Mouse (Mus musculus) frontal cortex, postnatal 10 days (tissue): ENCODE data around the gene Nkap.
"Not testable (repeated sequence)": the region's sequence is repeated elsewhere in the genome, so short reads cannot be mapped to it uniquely, and the experiment has no call there.

Experiments
- DNase-seq, 2 experiments: peaks; one replicate each; pipeline ENCODE4 v3.0.0; 2022; ENCODE audit warnings: low spot score in 2 of 2, mixed read lengths in 1 of 2

The Nkap gene

DNA sequence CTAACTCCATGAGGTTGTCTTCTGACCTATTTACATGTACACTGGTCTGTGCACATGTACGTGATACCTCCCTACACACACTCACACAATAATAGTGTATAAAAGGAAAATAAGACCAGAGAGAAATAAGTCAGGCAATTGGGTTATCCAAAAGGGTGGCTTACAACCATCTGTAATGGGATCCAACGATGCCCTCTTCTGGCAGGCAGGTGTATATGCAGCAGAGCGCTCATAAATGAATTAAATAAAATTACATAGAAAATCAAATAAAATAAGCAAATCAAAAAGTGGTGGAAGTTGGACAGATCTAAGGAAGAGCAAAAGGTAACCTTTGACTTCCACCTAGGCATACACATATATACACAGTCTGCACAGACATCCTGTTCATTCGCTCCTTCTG lies 31.2 kb downstream of the Nkap start:
- no peak for DNase-seq

DNA sequence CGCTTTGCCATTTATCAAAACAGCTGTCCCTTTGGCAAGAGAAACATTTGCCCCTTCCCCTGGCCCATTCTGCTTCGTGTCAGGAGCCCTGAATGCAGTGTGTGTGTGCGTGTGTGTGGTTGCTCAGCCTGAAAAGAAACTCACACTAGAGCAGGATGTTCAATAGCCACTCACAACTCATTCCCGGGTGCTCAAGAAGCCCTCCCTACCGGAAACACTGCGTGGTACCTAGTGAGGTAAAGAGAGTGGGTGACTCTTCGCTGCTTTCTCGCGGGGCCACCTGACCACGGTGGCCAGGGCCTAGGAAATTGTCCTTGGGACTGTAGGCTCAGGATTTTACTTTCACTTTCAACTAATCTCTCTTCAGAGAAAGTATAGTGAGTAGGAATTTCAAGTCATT lies 34.6 kb downstream of the Nkap start:
- no peak for DNase-seq

DNA sequence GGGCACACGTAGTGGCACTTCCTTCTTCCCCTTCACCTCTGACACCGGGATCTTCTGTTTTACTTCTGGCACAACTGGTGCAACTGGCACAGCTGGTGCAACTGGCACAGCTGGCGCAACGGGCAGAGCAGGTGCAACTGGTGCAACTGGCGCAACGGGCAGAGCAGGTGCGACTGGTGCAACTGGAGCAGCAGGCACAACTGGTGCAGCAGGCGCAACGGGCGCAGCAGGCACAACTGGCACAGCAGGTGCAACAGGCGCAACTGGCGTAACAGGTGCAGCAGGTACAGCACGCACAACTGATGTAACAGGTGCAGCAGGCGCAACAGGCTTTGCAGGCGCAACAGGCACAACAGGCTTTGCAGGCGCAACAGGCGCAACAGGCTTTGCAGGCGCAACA lies 36.5 kb downstream of the Nkap start:
- no peak for DNase-seq

DNA sequence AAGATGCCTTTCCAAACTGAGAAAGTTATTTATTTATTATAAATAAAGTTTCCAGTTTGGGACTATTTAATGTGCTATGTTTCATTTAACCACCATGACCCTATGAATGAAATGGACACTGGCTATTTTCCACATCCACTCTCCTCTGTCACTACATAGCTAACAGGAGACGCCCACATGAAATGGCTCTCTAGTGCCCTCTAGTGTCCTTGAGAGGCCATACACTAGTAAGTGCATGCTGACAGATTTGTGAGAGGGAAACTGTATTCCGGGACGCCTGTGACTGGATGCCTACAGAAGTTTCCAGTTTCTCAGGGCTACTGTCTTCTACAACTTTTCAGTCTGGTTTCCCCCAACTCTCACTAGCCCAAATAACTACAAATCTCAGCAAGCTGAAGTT lies 40.5 kb downstream of the Nkap start:
- DNase-seq = no peak

DNA sequence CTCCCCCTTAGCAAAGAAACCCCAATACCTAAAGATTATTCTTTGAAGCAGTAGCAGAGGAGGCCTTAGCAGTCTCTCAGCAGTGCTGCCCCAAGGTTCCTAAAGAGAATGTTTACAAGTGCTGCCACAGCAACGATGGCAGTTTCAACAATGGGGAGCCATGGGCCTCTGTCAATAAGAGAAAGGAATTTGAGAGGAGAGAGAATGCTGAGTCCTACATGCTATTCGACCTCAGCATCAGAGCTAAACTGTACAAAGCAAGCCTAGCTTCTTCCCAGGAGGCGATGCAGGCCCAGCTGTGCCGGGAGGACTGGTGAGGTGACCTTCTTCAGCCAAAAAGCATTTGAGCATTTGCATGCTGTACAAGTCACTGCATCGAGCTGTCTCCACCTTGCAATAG lies 42.1 kb downstream of the Nkap start, which contains the start of gene Akap14:
Gene Akap14 (minus strand): TSS at position 101 of the 400 bp plus-strand sequence.
- DNase-seq = no peak

DNA sequence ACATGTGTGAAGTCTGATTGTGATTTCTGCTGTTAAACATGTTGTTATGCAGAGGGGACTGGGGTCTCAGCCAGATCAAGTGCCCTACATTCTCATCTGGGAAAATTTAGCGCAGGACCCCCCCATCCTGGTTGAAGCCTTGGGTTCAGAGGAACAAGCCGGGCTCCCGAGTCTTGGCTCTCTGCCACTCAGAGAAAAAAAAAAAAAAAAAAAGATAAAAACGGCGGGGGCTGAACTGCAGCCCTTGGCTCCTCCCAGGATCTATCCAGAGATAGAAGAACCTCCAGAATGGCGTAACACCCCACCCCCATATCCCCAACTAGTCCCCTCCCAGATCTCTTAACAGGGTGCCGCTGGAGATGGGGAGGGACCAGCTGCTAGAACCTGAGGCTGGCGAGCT lies 57.8 kb downstream of the Nkap start:
- DNase-seq = not testable (repeated sequence)

DNA sequence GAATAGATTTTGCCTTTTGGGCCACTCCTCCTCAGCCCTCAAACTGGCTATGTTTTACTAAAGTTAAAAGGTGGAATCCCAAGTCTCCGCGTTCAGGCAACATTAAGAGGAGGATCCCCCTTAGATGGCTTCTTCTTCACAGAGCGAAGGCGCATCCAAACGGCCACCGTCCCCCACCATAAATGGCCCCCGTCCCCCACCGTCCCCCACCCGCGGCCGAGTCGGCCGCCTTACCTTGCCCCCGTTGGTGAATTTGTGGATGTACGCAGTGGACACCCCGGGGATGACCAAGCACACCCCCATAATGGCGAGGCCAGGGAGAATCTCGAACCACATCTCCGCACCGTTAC lies 64.1 kb downstream of the Nkap start:
- no peak for DNase-seq

DNA sequence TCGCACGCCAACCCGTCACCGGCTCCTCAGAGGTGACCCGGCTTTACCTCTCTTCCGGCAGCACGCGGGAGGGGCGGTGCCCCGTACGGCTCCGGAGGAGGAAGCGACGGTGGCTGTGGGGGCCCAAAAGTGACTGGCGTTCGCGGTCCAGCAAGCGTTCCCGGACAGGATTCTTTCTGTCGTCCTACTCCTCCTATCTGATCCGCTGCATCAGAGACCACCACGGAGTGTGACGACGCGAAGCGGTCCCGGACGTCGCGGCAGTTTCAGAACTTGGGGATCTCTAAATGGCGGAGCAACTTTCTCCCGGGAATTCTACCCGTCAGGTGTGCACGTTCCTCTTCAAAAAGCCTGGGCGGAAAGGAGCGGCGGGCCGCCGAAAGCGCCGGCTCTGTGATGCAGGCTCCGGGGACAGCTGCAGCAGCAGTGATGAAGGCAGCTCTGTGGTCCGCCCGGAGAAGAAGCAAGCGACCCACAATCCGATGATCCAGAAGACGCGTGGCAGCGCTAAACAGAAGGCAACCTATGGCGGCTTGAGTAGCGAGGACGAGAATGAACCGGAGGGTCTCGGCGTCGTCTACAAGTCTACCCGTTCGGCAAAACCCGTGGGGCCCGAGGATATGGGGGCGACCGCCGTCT lies 64.6 kb downstream of the Nkap start, which contains the start of the genes Ndufa1 and Rnf113a1:
Gene Ndufa1 (minus strand): TSS at position 59 of the 639 bp plus-strand sequence.
Gene Rnf113a1 (plus strand): TSS at position 141 of the 639 bp plus-strand sequence.
- DNase-seq = peak; percentile 59 to 80

DNA sequence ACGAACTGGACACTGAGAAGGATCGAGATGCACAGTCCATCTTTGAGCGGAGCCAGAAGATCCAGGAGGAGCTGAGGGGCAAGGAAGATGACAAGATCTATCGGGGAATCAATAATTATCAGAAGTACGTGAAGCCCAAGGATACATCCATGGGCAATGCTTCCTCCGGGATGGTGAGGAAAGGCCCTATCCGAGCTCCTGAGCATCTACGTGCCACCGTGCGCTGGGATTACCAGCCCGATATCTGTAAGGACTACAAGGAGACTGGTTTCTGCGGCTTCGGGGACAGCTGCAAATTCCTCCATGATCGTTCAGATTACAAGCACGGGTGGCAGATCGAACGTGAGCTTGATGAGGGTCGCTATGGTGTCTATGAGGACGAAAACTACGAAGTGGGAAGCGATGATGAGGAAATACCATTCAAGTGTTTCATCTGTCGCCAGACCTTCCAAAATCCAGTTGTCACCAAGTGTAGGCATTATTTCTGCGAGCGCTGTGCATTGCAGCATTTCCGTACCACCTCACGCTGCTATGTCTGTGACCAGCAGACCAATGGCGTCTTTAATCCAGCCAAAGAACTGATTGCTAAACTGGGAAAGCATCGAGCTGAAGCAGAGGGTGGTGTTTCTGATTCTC lies 65.3 kb downstream of the Nkap start:
- DNase-seq = peak in 1 of 2 experiments; percentile 11

DNA sequence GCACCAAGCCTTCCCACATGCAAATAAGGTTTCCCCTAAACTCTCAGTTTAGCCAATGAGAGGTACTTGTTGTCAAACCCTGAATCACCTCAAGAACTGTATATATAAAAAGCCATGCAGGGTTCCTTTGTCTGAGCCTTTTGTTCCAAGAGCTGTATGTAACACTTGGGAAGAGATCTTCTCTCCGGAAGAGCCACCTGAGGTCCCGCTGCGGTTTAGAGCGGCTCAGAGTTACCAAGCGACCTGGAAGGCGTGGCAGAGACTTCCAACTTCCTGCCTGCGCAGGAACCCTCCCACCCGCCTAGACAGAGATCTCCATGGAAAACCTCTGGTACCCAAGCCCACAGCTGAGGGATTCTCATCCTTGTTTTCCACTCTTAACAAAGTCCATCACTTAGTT lies 72.1 kb downstream of the Nkap start:
- no peak for DNase-seq
